Mouse (Mus musculus): ENCODE data around the gene Hoxd11.

- TF ChIP-seq CTCF (conservative IDR thresholded peaks at IDR 0.05; ENCODE audit: low read length) = no peak
- TF ChIP-seq NANOG (IDR thresholded peaks at IDR 0.05; ENCODE audit: borderline replicate concordance, low read length) = no peak
- no peak for TF ChIP-seq POU5F1 (IDR thresholded peaks at IDR 0.05; ENCODE audit: borderline replicate concordance, low read length)
These were observed 31.7 kb downstream of the Hoxd11 start for GRCm38 (mm10) chr2:74710929-74711543.

Measured in E14TG2a.4 (cell line).